Mouse (Mus musculus): Measurements from ENCODE around the gene Wscd2. TPM values are rescaled to one million over a fixed set of nuclear protein-coding genes. Genes with fewer than 3 reads are reported as not detected.

Gene Wscd2
- total and polyA plus RNA-seq, 3 experiments = 0.27 TPM; not detected in 2

DNA sequence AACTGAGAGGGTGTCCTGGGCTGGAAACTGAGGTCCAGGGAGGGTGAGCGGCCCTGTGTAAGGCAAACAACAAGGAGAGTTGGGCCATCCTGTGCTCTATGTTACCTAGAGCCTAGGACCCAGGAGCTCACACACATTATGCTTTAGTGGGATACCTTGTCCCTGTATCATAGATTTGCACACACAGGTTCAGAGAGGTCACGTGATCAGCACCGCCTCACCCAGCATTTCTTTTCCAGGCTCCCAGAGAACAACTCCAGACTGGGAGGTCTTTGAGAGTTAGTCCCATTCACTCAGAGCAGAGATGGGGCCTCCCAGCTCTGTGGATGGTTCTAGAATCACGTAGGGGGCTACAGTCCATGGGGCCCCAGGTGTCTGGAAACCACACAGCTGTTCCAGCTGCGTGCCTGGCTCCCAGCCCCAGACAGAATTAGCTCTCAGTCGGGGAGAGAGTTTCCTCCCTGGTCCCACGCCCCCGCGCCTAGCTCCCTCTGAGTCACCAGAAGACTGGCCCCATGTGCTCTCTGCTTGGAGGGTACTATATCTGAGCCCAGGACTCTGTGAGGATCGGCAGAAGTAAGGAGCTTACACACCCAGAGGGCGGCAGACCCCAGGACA lies 137.8 kb downstream of the Wscd2 start:
- TF ChIP-seq GATA1 (IDR thresholded peaks at IDR 0.05; ENCODE audit: borderline replicate concordance, low read length) = no peak
- TF ChIP-seq GATA2 (IDR thresholded peaks at IDR 0.05; ENCODE audit: borderline replicate concordance, low read depth, low read length) = no peak
- TF ChIP-seq POLR2AphosphoS5 (IDR thresholded peaks at IDR 0.05; ENCODE audit: insufficient replicate concordance, low read depth, low read length) = no peak
- no peak for TF ChIP-seq TAL1 (conservative IDR thresholded peaks at IDR 0.05; ENCODE audit: low read depth, low read length)
- no peak for TF ChIP-seq CTCF (IDR thresholded peaks at IDR 0.05; ENCODE audit: low read depth, low read length)
- no peaks in the 10 kb centered on the region for H3K27me3 ChIP-seq (ENCODE audit: insufficient read depth, low read length)
- no peaks in the 10 kb centered on the region for H3K4me1 ChIP-seq (ENCODE audit: insufficient read depth, low read depth, low read length)
- no peak for DNase-seq (ENCODE audit: low spot score)
- no peaks in the 10 kb centered on the region for H3K36me3 ChIP-seq (replicated peaks)
- peaks cover 96% of the 10 kb centered on the region for H3K9me3 ChIP-seq (replicated peaks)
- no peak overlapping the region for H3K4me3 ChIP-seq (ENCODE audit: low read depth, low read length)
- ATAC-seq (ENCODE audit: extremely low read depth, insufficient number of reproducible peaks, low FRiP score, poor library complexity, severe bottlenecking) = no peak

DNA sequence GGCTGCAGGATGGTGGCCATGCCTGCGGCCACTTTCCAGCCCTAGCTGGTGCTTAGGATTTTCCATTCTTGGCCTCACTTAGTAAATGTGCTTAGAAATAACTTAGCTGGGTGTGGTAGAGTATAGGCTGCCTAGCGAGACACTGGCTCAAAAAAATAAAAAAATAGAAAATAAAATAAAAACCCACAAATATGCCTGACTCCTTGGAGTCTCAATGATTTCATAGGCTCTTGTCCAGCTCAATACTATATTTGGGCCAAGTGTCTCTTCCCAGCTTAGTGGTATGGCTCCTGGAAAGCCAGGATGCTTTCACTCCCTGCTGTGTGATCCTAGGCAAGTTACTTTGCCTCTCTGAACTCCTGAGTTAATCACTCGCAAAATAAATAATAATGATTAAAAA lies 139.1 kb downstream of the Wscd2 start:
- Histone ChIP-seq H3K4me3 (ENCODE audit: low read depth, low read length) (no peak overlapping the region), H3K4me1 (ENCODE audit: insufficient read depth, low read depth, low read length) (no peaks in the 10 kb centered on the region), H3K36me3 (replicated peaks) (no peaks in the 10 kb centered on the region), H3K9me3 (replicated peaks) (peaks cover 96% of the 10 kb centered on the region), H3K27me3 (ENCODE audit: insufficient read depth, low read length) (no peaks in the 10 kb centered on the region)
- TF ChIP-seq GATA2 (IDR thresholded peaks at IDR 0.05; ENCODE audit: borderline replicate concordance, low read depth, low read length) (no peak), TAL1 (conservative IDR thresholded peaks at IDR 0.05; ENCODE audit: low read depth, low read length) (no peak), CTCF (IDR thresholded peaks at IDR 0.05; ENCODE audit: low read depth, low read length) (no peak), POLR2AphosphoS5 (IDR thresholded peaks at IDR 0.05; ENCODE audit: insufficient replicate concordance, low read depth, low read length) (no peak), GATA1 (IDR thresholded peaks at IDR 0.05; ENCODE audit: borderline replicate concordance, low read length) (no peak)
- ATAC-seq (ENCODE audit: extremely low read depth, insufficient number of reproducible peaks, low FRiP score, poor library complexity, severe bottlenecking) (no peak), DNase-seq (ENCODE audit: low spot score) (no peak)

DNA sequence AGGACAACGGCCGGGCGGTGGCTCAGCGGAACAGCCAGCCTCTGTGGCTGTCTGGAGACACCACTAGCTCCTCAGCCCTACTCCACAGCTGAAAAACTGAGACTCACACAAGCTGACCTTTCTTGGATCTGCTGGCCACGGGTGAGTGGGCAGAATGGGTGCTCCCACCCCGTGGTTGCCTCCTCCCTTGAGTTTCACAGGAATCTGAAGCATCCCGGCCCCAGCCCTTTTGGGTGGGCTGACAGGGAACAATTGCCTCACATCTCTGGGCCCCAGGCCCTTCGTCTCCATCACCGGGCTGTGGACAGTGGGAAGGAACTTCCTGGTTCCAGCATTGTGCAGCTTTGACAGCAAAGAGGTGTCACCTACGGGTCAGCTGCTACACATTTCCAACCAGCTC lies 140.0 kb downstream of the Wscd2 start:
- ATAC-seq (ENCODE audit: extremely low read depth, insufficient number of reproducible peaks, low FRiP score, poor library complexity, severe bottlenecking) (no peak), DNase-seq (ENCODE audit: low spot score) (no peak)
- TF ChIP-seq GATA2 (IDR thresholded peaks at IDR 0.05; ENCODE audit: borderline replicate concordance, low read depth, low read length) (no peak), POLR2AphosphoS5 (IDR thresholded peaks at IDR 0.05; ENCODE audit: insufficient replicate concordance, low read depth, low read length) (no peak), CTCF (IDR thresholded peaks at IDR 0.05; ENCODE audit: low read depth, low read length) (no peak), GATA1 (IDR thresholded peaks at IDR 0.05; ENCODE audit: borderline replicate concordance, low read length) (no peak), TAL1 (conservative IDR thresholded peaks at IDR 0.05; ENCODE audit: low read depth, low read length) (no peak)
- Histone ChIP-seq H3K9me3 (replicated peaks) (peaks cover 96% of the 10 kb centered on the region), H3K4me1 (ENCODE audit: insufficient read depth, low read depth, low read length) (no peaks in the 10 kb centered on the region), H3K36me3 (replicated peaks) (no peaks in the 10 kb centered on the region), H3K4me3 (ENCODE audit: low read depth, low read length) (no peak overlapping the region), H3K27me3 (ENCODE audit: insufficient read depth, low read length) (no peaks in the 10 kb centered on the region)

DNA sequence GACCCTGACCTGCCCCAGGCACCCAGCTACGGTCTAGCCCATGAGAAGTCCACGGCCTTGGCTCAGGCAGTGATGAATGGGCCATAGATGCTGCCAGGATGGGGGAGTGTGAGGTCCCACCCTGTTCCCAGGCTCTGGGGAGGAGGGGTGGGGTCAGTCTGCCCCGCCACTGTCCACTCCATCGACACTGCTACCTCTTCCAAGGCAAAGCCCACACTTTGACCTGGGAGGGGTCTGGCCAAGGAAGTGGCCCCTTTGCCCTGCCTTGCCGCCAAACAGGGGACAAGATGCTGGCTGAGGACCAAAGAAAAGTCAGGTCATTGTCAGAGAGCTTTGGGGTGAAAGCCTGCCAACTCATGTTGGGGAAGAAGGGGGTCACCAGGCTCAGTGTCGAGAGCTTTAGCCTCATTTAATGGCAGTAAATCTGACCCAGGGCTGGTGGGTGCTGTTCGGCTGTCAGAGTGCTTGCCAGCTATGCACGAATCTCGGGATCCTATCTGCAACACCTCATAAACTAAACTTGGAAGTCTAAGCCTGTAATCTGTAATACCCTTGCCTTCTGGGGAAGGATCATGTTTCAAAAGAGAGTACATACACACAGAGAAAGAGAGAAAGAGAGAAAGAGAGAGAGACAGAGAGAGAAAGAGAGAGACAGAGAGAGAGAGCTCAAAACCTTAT lies 143.0 kb downstream of the Wscd2 start:
- H3K9me3 ChIP-seq (replicated peaks) = peaks cover 95% of the 10 kb centered on the region
- no peaks in the 10 kb centered on the region for H3K27me3 ChIP-seq (ENCODE audit: insufficient read depth, low read length)
- H3K36me3 ChIP-seq (replicated peaks) = no peaks in the 10 kb centered on the region
- ATAC-seq (ENCODE audit: extremely low read depth, insufficient number of reproducible peaks, low FRiP score, poor library complexity, severe bottlenecking) = no peak
- no peaks in the 10 kb centered on the region for H3K4me1 ChIP-seq (ENCODE audit: insufficient read depth, low read depth, low read length)
- no peak for DNase-seq (ENCODE audit: low spot score)
- H3K4me3 ChIP-seq (ENCODE audit: low read depth, low read length) = no peak overlapping the region
- TF ChIP-seq CTCF (IDR thresholded peaks at IDR 0.05; ENCODE audit: low read depth, low read length) (no peak), TAL1 (conservative IDR thresholded peaks at IDR 0.05; ENCODE audit: low read depth, low read length) (no peak)

DNA sequence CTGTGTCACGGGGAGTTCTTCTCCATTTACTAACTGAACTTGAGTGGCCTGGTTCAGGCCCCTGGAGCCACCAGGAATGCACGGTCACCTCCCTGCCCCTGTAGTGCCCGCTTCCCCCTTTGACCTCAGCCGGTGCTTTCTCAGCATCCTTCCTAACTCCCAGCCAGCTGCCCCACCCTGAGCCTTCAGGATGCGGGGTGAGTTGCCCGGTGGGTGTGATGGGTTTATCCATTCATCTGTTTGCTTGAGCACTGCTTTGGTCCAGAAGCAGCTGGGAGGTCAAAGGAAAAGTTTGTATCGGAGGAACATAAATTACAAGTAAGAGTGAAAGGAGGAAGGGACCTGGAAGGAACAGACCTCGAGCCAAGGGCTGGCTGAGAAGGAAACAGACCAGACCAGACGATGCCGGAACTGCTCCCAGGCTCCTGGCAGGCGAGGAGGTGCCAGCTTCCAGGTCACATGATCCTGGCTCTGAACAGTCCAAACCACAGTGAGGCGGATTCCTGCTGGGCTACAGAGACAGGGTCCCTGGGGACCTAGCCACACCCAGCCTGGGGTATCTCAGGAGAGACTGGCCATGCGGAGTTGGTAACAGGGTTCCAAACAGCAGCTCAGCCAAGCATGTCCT lies 144.0 kb downstream of the Wscd2 start:
- no peak for ATAC-seq (ENCODE audit: extremely low read depth, insufficient number of reproducible peaks, low FRiP score, poor library complexity, severe bottlenecking)
- no peak overlapping the region for H3K4me3 ChIP-seq (ENCODE audit: low read depth, low read length)
- H3K27me3 ChIP-seq (ENCODE audit: insufficient read depth, low read length) = no peaks in the 10 kb centered on the region

DNA sequence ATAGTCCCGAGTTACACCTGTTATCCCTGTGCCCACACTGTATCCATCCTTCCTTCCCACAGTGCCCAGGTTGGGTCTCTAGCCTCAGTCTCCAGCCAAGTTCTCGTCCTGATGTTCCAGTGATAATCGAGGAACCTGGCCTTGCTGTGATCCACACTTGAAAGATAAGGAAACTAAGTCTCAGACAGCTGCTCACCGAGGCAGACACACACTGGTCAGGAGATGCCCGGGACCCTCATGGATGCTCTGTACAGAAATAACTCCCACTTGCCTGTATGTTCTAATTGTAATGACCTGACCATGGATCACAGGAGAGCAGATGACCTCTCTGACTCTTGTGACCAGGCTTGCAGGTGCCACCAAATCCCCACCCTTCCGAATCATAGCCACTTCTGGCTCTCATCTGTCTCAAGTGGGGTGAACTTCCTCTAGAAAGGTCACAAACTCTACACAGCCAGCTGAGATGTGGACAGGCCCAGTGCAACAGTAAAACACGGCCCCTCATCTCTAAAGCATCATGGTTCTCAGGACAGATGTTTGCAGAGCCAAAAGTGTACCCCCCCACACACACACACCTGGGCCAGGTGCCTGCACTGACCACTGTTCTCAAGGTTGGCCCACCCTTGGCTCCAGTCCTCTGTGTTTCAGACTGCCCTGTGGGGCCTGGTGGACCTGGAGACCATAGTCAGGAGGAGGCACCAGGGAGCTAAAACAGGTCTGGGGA lies 144.9 kb downstream of the Wscd2 start:
- H3K27me3 ChIP-seq (ENCODE audit: insufficient read depth, low read length) = no peaks in the 10 kb centered on the region
- no peak for DNase-seq (ENCODE audit: low spot score)
- TF ChIP-seq CTCF (IDR thresholded peaks at IDR 0.05; ENCODE audit: low read depth, low read length) (no peak), TAL1 (conservative IDR thresholded peaks at IDR 0.05; ENCODE audit: low read depth, low read length) (no peak), GATA1 (IDR thresholded peaks at IDR 0.05; ENCODE audit: borderline replicate concordance, low read length) (no peak), GATA2 (IDR thresholded peaks at IDR 0.05; ENCODE audit: borderline replicate concordance, low read depth, low read length) (no peak), POLR2AphosphoS5 (IDR thresholded peaks at IDR 0.05; ENCODE audit: insufficient replicate concordance, low read depth, low read length) (no peak)

More for the DNA sequence above, 144.0 kb downstream of the Wscd2 start:
- H3K4me1 ChIP-seq (ENCODE audit: insufficient read depth, low read depth, low read length) = no peaks in the 10 kb centered on the region
- peaks cover 94% of the 10 kb centered on the region for H3K9me3 ChIP-seq (replicated peaks)
- H3K36me3 ChIP-seq (replicated peaks) = no peaks in the 10 kb centered on the region
- no peak for DNase-seq (ENCODE audit: low spot score)
- no peak for TF ChIP-seq POLR2AphosphoS5 (IDR thresholded peaks at IDR 0.05; ENCODE audit: insufficient replicate concordance, low read depth, low read length)
- no peak for TF ChIP-seq GATA2 (IDR thresholded peaks at IDR 0.05; ENCODE audit: borderline replicate concordance, low read depth, low read length)
- no peak for TF ChIP-seq GATA1 (IDR thresholded peaks at IDR 0.05; ENCODE audit: borderline replicate concordance, low read length)
- TF ChIP-seq CTCF (IDR thresholded peaks at IDR 0.05; ENCODE audit: low read depth, low read length) = no peak
- no peak for TF ChIP-seq TAL1 (conservative IDR thresholded peaks at IDR 0.05; ENCODE audit: low read depth, low read length)

More for the DNA sequence above, 144.9 kb downstream of the Wscd2 start:
- H3K9me3 ChIP-seq (replicated peaks) = peaks cover 97% of the 10 kb centered on the region
- H3K4me1 ChIP-seq (ENCODE audit: insufficient read depth, low read depth, low read length) = no peaks in the 10 kb centered on the region
- H3K36me3 ChIP-seq (replicated peaks) = no peaks in the 10 kb centered on the region
- H3K4me3 ChIP-seq (ENCODE audit: low read depth, low read length) = no peak overlapping the region
- ATAC-seq (ENCODE audit: extremely low read depth, insufficient number of reproducible peaks, low FRiP score, poor library complexity, severe bottlenecking) = no peak
